Mouse (Mus musculus) forebrain, postnatal 0 days (tissue): ENCODE data around the gene Crx. TPM values are rescaled to one million over a fixed set of nuclear protein-coding genes. Genes with fewer than 3 reads are reported as not detected.
A peak's percentile ranks its signal among the peaks of the same experiment; 100 is the strongest.

ENCODE experiments used
- ATAC-seq: fragments of 200-750 bp; cut with Nextera tagmentation; 2 replicates; pipeline ENCODE4 v1.8.0; 2017; ENCODE audit warnings: mild to moderate bottlenecking, moderate library complexity
- DNase-seq: peaks from one replicate; pipeline ENCODE4 v3.0.0-alpha.2; 2015
- H3K27ac ChIP-seq: fragments of 300-500 bp; sonication (generic); 2 replicates; pipeline ENCODE4 v1.5.1; 2014; ENCODE audit warnings: low read depth, mild to moderate bottlenecking, antibody characterized with exemption, low read length, moderate library complexity, mixed read lengths
- H3K27me3 ChIP-seq: fragments of 300-500 bp; sonication (generic); 2 replicates; pipeline ENCODE4 v1.6.1; 2014; ENCODE audit warnings: mild to moderate bottlenecking, low read length, mixed read lengths; ENCODE audit not compliant: insufficient read depth
- H3K36me3 ChIP-seq: fragments of 300-500 bp; sonication (generic); 2 replicates; pipeline ENCODE4 v1.6.1; 2014; ENCODE audit warnings: mild to moderate bottlenecking, moderate library complexity; ENCODE audit not compliant: insufficient read depth
- H3K4me1 ChIP-seq: fragments of 300-500 bp; sonication (generic); 2 replicates; pipeline ENCODE4 v1.6.1; 2014; ENCODE audit warnings: antibody characterized with exemption; ENCODE audit not compliant: insufficient read depth
- H3K4me2 ChIP-seq: fragments of 300-500 bp; sonication (generic); 2 replicates; pipeline ENCODE4 v1.6.1; 2014; ENCODE audit warnings: low read depth, mild to moderate bottlenecking, moderate library complexity
- H3K4me3 ChIP-seq: fragments of 300-500 bp; sonication (generic); 2 replicates; pipeline ENCODE4 v1.5.1; 2014; ENCODE audit warnings: low read depth, low read length, mixed read lengths
- H3K9ac ChIP-seq: fragments of 300-500 bp; sonication (generic); 2 replicates; pipeline ENCODE4 v1.6.1; 2014; ENCODE audit warnings: mild to moderate bottlenecking
- H3K9me3 ChIP-seq: fragments of 300-500 bp; sonication (generic); 2 replicates; pipeline ENCODE4 v1.6.1; 2016; ENCODE audit warnings: low read length
- CTCF ChIP-seq: sonication (generic); IDR thresholded peaks from 2 replicates; pipeline ENCODE4 v1.5.1; 2016; ENCODE audit warnings: antibody characterized with exemption, control low read depth, low read depth
- WGBS: fragments of 180-500 bp; shearing (Covaris S2); extraction: QIAGEN DNeasy Blood & Tissue Kit; methylation state at CpG from one replicate; pipeline ENCODE4 v1.1.7; 2014; 5-methylcytosine and 5-hydroxymethylcytosine counted together
- polyA plus RNA-seq: library from polyadenylated mRNA; unstranded; fragments of >200 nt; fragmentation: Nextera tagmentation; extraction: Ambion mirVana; gene quantifications from 2 replicates; pipeline ENCODE4 v1.2.1, GENCODE M21; 2015
- total RNA-seq: library from RNA; depleted of rRNA; stranded (reverse); fragments of >200 nt; gene quantifications from 2 replicates; pipeline ENCODE4 v1.2.3, GENCODE M21; 2014; rRNA removed

The Crx gene
- total and polyA plus RNA-seq, 2 experiments from 2014 or later, result 0.05 to 1.2 TPM

DNA sequence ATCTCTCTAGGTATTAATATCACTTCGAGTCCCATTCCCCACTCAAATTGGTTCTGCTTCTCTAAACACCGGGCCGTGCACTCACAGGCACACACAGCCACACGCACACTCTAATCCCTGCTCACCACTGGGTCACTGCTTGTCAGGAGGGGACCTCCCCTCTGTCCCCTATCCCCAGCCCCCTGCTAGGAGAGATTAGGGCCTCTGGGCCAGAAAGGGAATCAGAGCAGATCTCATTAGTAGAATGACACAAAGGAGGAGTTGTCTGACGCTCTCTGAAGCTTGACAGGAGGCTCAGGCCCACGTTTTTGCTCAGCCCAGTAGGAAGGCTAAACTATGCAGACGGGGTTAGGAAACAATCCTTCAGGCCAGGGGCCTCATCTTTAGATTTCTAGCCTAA is 1.6 kb upstream of the Crx start:
- Histone ChIP-seq H3K4me3 (no peak overlapping the region), H3K36me3 (no peaks in the 10 kb centered on the region), H3K9me3 (no peaks in the 10 kb centered on the region), H3K27ac (no peak overlapping the region), H3K9ac (no peak overlapping the region), H3K4me2 (no peak overlapping the region), H3K4me1 (no peaks in the 10 kb centered on the region), H3K27me3 (no peaks in the 10 kb centered on the region)
- ATAC-seq (no peak), DNase-seq (no peak)
- 4% methylated on average over 7 of the region's 7 CpGs for whole genome bisulfite sequencing
- no peak for TF ChIP-seq CTCF

DNA sequence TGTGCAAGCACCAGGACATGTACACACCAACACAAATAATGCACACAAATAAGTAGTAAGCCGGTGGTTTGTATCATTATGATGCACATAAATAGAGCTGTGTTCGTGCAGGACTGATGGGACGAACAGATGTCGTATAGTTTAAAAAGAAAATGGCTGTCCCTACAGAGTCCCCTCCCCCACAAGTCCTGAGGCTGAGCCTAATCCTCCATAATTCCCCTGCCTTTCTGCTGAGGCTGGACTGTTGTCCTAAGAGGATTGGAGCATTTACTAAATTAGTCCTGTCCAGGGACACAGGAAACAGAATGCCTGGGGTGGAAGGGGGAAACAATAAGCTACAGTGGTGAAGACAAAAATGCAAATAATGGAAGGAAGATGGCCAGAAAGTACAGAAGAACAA is 15.7 kb downstream of the Crx start:
- H3K4me1 ChIP-seq, result no peaks in the 10 kb centered on the region
- no peak overlapping the region for H3K4me3 ChIP-seq
- DNase-seq, result no peak
- no peaks in the 10 kb centered on the region for H3K36me3 ChIP-seq
- WGBS, result 56% methylated on average over 4 of the region's 4 CpGs
- no peak for ATAC-seq
- no peak overlapping the region for H3K27ac ChIP-seq
- H3K9me3 ChIP-seq, result no peaks in the 10 kb centered on the region
- no peaks in the 10 kb centered on the region for H3K27me3 ChIP-seq
- no peak overlapping the region for H3K4me2 ChIP-seq
- TF ChIP-seq CTCF, result no peak
- H3K9ac ChIP-seq, result no peak overlapping the region

DNA sequence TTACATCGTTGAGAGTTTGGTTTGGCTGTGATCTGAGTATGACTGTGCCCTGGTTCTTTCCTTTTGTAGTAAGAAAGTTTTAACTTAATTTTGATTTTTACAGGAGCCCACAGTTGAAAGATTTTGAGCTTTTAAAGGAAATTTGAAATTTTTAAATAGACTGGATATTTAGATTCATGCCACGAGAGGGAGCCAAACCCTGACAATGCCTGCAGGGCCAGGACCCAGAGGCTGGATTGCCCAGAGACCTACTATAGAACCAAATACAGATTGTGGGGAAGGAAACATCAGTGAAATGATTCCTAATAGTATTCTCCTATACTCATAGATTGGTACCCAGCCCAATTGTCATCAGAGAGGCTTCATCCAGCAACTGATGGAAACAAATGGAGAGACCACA is 20.1 kb downstream of the Crx start:
- no peak overlapping the region for H3K9ac ChIP-seq
- H3K36me3 ChIP-seq, result no peaks in the 10 kb centered on the region
- no peak overlapping the region for H3K4me3 ChIP-seq
- DNase-seq (peak; percentile 8), ATAC-seq (no peak)
- H3K27ac ChIP-seq, result no peak overlapping the region
- WGBS, result 35% methylated on average over 2 of the region's 2 CpGs
- H3K27me3 ChIP-seq, result no peaks in the 10 kb centered on the region
- no peaks in the 10 kb centered on the region for H3K9me3 ChIP-seq
- H3K4me2 ChIP-seq, result no peak overlapping the region
- TF ChIP-seq CTCF, result 0 out of 2 replicates have a peak, but pooled peaks have one; percentile 33
- no peaks in the 10 kb centered on the region for H3K4me1 ChIP-seq

DNA sequence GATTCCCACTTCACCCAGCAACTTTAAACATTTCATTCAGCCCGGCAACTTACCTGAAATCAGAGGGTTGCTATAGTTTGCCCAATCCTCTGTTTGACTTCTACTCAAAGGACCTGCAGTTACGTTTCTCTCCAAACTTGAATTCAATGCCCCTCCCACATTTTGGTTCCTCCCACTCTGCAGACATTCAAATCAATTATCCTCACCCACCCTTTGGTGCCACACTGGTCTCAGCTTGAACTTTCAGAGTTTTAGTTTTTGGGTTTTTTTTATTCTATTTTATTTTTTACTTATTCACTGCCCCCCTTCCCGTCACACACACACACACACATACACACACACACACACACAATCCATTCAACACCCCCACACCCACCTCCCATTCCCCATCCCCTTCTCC is 40.2 kb downstream of the Crx start, which contains the start of gene Obox6:
Obox6 (minus strand) TSS at position 101 of the 400 bp plus-strand sequence.
- no peak within 1 kb of the TSS for H3K9ac ChIP-seq
- no peaks in the 10 kb centered on the region for H3K4me1 ChIP-seq
- no peaks in the 10 kb centered on the region for H3K36me3 ChIP-seq
- ATAC-seq, result no peak
- 89% methylated on average over 3 of the region's 3 CpGs for WGBS
- no peak for TF ChIP-seq CTCF
- H3K27me3 ChIP-seq, result no peaks in the 10 kb centered on the region
- DNase-seq, result no peak
- H3K4me3 ChIP-seq, result no peak within 1 kb of the TSS
- H3K9me3 ChIP-seq, result 0 out of 2 replicates have a peak, but pooled peaks cover 3% of the 10 kb centered on the region
- no peak within 1 kb of the TSS for H3K4me2 ChIP-seq
- H3K27ac ChIP-seq, result no peak within 1 kb of the TSS

Other genes with a start within 250 kb of the Crx start
- not detected in 2 replicates for gene Obox3, start 240.1 kb downstream of the Crx start, total RNA-seq
- not detected in 2 replicates for gene Obox3, start 240.1 kb downstream of the Crx start, polyA plus RNA-seq
- gene Obox5, start 129.8 kb downstream of the Crx start, total RNA-seq, result not detected in 2 replicates
- not detected in 2 replicates for gene Obox5, start 129.8 kb downstream of the Crx start, polyA plus RNA-seq
- gene Obox6, start 40.3 kb downstream of the Crx start, total RNA-seq, result not detected in 2 replicates
- not detected in 2 replicates for gene Obox6, start 40.3 kb downstream of the Crx start, polyA plus RNA-seq
- gene Crxos, start 2.6 kb upstream of the Crx start, total RNA-seq, result not detected in 2 replicates
- not detected in 2 replicates for gene Crxos, start 2.6 kb upstream of the Crx start, polyA plus RNA-seq
- 813 and 1,238 TPM in 2 replicates for gene Selenow, start 42.4 kb upstream of the Crx start, total RNA-seq
- 2,478 and 2,732 TPM in 2 replicates for gene Selenow, start 42.4 kb upstream of the Crx start, polyA plus RNA-seq
- gene Nop53, start 66.1 kb upstream of the Crx start, total RNA-seq, result 117 and 189 TPM in 2 replicates
- gene Nop53, start 66.1 kb upstream of the Crx start, polyA plus RNA-seq, result 143 and 154 TPM in 2 replicates
- 3.1 and 3.5 TPM in 2 replicates for gene Ehd2, start 87.6 kb upstream of the Crx start, total RNA-seq
- 4.4 and 5.0 TPM in 2 replicates for gene Ehd2, start 87.6 kb upstream of the Crx start, polyA plus RNA-seq
- 3.2 and 5.0 TPM in 2 replicates for gene Bicra, start 168.0 kb upstream of the Crx start, total RNA-seq
- gene Bicra, start 168.0 kb upstream of the Crx start, polyA plus RNA-seq, result 3.6 and 5.8 TPM in 2 replicates
- gene Zfp541, start 181.8 kb upstream of the Crx start, total RNA-seq, result 0.10 and 0.15 TPM in 2 replicates
- 0.04 and 0.17 TPM in 2 replicates for gene Zfp541, start 181.8 kb upstream of the Crx start, polyA plus RNA-seq
- 159 and 270 TPM in 2 replicates for gene Napa, start 218.5 kb upstream of the Crx start, total RNA-seq
- gene Napa, start 218.5 kb upstream of the Crx start, polyA plus RNA-seq, result 211 and 222 TPM in 2 replicates
- 47.4 and 53.7 TPM in 2 replicates for gene Kptn, start 239.9 kb upstream of the Crx start, total RNA-seq
- gene Kptn, start 239.9 kb upstream of the Crx start, polyA plus RNA-seq, result 27.4 and 37.2 TPM in 2 replicates
- 52.4 and 55.8 TPM in 2 replicates for gene Slc8a2, start 249.9 kb upstream of the Crx start, total RNA-seq
- 0.77 and 0.99 TPM in 2 replicates for gene Slc8a2, start 249.9 kb upstream of the Crx start, polyA plus RNA-seq